Mouse (Mus musculus) common myeloid progenitor, adult 5-6 weeks (primary cell): ENCODE measurements around the gene Zfp663. TPM values are rescaled to one million over a fixed set of nuclear protein-coding genes. Genes with fewer than 3 reads are reported as not detected.
A peak's percentile ranks its signal among the peaks of the same experiment; 100 is the strongest.

Source experiments
- ATAC-seq: replicated peaks from 2 replicates; pipeline ENCODE4 v1.8.0; 2016; ENCODE audit warnings: low read depth, mild to moderate bottlenecking, moderate TSS enrichment, inconsistent platforms; ENCODE audit not compliant: poor library complexity, severe bottlenecking
- total RNA-seq: library from RNA; stranded (forward); fragments of 200-1000, 187-1606 nt; gene quantifications from 2 replicates; pipeline ENCODE4 v1.2.3, GENCODE M21; 2017

Zfp663 gene
- total RNA-seq, 1 experiment from 2014 or later, result not detected

DNA sequence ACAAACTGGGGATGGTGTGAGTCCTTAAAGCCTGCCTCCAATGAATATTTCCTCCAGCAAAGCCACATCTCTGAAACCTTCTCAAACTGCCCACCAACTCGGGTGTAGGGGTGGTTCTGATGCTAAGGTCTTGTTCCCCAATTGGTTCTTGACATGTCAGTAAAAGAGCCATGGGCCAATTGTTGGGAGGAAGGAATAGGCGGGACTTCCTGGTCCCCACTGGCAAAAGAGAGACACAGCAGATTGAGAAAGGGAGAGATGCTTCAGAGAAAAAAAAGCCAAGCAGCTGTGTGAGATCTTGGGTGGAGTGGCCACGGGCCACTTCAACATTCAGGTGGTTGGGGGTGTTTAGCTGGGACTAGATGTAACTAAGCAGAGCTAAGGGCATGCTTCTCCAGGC lies 2.5 kb upstream of the Zfp663 start:
- no peak for ATAC-seq

DNA sequence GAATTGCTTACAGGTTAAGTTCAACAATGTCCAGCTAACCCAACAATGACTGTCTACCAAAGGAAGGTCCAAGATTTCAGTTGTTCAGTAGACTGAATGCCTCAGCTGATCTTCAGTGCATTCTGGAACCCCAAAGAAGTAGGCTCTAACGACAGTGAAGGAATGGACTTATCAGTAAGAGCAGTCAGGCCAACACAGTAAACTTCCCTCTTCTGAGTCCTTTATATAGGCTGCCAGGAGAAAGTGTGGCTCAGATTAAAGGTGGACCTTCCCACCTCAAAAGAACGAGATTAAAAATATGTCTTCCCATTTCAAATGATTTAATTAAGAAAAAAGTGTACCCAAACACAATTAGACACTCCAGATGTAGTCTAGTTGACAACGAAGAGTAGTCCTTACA lies 1.8 kb upstream of the Zfp663 start:
- no peak for ATAC-seq

DNA sequence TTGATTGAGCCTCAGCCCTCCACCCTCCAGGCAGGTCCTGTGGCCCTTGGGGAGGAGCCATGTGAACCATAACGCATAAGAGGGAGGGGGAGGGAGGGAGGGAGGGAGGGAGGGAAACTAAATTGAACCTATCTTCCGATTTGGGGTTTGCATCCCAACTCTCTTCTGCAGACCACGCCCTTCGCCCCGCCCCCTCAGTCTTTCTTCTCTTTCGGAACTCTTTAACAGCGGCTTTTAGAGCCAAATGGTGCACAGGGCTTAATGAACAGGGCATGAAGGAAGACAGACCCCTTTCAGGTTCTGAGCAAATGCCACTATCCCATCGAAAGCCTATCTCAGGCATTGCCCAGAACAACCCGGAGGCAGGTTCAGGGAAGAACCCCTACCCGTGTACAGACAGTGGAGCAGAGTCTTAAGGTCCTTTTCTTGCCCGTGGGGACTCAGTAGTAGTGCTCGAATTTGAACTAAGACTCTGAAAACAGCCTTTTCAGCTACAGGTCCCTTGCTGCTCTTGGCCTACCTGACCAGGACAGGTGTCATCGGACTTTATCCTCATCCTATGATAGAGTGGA lies 575 bp downstream of the Zfp663 start:
- no peak for ATAC-seq

DNA sequence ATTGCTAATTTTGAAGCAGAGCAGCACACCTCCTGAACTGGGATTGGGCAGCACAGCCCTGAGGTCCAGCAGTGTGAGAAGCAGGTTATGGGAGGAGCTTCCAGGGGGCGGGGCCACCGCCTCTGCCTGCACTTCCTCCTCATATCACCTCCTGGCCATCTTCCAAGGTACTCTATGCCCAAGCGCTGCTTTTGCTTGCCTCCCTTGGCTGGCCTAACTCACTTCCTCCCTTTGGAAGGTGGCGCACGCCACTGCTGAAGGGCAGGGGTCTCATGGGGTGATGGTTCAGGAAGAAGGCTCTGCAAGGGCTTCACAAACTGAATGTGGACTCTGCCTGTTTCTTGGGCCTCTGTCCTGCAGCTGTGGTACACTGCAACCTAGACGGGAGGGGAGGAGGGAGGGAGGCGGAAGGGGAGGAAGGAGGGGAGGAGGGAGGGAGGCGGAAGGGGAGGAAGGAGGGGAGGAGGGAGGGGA lies 1.4 kb downstream of the Zfp663 start:
- peak; percentile 68 for ATAC-seq

DNA sequence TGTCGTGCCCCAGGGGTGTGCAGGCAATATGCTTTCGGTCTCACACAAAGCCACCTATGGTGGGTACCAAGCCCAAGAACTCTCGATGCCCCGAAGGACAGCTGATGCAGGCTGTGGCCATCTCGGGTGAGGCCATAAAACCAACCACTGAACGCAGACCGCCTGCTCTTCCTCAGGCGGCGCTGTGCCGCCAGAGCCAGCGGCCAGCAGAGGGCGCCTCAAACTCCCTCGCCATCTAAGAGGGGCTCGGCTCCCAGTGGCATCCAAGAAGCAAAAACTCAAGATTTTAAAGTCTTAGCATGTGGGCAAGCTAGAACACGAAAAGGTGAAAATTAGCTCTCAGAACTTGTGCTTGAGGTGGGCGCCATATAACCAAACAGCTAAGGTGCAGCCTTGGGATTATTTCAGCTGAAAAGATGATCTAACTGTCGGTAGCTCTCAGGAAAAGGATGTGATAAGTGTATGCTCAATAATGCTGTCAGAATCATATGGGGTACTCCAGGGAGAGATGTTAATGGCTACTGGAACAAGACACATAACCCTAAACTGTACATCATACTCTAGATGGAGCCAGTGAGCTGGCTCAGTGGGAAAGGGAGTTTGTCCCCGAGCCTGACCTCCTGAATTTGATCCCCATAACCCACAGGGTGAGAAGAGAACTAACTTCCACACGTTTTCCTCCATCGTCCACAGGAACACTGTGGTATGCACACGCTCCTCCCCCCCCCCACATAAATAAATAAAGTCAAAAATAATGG lies 4.0 kb downstream of the Zfp663 start:
- ATAC-seq, result peak; percentile 45

DNA sequence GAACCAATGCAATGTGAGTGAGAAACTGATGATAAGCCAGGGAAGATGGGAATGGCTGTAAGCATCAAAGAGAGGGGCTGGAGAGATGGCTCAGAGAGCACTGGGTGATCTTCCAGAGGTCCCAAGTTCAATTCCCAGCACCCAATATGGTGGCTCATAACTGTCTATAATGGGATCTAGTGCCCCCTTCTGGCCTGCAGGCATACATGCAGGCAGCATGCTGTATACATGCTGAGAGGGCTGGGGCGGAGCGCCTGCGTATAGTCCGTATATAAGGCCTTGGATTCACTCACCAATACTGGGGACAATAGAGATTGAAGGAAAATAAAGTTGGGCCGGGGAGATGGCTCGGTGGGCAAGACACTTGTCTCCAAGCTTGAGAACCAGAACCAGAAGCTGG lies 5.2 kb downstream of the Zfp663 start:
- no peak for ATAC-seq

DNA sequence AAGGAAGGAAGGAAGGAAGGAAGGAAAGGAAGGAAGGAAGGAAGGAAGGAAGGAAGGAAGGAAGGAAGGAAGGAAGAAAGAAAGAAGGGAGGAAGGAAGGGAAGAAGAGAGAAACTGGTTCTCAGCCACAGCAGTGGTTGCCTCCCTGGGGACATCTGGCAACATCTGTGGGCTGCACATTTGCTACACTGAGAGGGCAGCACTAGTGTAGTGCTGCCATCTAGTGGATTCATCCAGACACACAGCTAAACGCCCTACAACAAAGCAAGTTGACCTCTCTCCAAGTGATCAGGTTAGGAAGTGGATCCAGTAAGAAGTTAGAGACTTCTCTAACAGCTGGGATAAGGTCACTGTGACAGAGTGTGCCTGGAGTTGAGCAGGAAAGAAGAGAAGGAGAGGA lies 7.7 kb downstream of the Zfp663 start:
- peak; percentile 88 for ATAC-seq

DNA sequence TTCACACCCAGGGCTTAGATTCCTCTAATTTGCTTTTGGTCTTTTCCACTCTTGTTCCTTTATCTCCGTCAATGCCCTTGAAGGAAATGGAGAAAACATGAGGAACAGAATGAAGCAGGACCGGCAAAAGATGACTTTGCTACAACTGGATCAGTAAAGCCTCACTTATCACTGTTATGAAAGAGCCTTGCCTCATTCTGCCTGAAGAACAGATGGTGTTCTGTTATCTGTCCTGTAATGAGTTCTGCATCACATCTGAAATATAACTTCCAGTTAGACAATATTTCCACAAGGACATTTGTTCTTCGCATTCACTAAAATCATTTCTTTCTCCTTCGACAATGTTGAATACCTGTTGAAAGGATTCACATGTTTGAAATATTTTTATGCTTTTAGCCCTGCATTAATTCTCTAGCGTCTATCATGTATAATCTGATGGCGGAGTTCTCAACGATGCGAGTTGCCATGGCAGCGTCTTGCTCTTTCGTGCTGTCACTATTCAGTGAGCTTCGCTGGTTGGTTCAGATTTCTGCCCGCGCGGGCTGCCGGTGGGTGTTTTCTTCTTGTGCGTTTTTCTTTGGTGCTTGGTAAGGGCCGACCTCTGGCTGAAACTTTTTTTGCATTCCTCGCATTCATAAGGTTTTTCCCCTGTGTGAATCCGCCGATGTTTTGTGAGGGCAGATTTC lies 16.6 kb downstream of the Zfp663 start:
- ATAC-seq, result no peak

DNA sequence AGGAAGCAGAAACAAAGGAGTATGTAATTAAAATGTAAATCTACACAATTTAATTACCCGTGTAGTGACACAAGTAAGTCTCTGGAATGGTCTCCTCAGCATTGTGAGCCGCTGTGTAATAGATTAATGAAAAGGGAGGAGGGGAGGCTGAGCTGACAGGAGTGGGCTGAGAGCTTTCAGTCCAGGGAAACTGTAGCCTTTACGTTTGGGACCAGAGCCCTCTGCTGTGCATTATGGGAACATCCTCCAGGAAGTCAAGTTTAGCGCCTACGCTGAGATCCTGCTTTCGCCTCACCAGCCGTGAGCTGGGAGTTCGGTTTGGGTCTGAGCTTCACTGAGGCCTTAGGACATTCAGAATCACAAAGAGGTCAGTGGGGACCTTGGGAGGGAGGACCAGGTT lies 19.1 kb downstream of the Zfp663 start:
- peak; percentile 56; the same call in 1 of the 2 replicates for ATAC-seq

DNA sequence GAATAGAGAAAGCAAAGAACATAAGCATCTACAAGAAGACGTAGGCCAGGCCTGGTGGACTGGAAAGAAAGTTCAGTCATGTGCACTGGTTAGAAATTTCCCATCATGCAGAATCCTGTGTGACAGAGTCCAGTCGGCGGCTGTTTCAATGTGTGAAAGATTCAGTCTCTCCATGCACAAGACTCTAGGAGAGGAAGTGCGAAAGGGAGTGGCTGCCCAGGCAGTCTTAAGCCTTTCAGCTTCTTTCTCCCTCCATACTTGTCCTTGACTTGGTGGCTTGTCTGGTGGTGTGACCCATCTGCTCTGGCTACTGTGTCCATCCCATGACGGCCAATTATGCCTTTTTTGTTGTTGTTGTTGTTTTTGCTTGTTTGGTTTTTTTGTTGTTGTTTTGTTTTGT lies 22.3 kb downstream of the Zfp663 start:
- ATAC-seq, result no peak

DNA sequence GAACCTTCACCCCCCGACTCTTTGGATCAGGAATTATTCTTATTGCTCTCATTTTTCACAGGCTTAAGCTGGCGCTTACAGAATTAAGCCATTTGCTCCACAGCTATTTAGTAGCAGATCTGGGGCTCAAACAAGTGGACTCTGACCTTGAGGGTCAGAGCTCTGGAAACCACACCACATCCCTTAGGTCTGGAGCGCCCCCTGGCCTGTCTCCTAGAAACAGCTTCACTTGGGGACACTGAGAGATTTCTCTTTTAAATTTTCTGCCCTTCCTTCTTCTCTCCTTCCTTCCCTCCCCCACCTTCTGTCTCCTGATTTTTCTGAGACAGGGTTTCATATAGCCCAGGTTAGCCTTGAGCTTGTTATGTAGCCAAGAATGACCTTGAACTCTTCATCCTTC lies 31.3 kb downstream of the Zfp663 start:
- ATAC-seq, result no peak

DNA sequence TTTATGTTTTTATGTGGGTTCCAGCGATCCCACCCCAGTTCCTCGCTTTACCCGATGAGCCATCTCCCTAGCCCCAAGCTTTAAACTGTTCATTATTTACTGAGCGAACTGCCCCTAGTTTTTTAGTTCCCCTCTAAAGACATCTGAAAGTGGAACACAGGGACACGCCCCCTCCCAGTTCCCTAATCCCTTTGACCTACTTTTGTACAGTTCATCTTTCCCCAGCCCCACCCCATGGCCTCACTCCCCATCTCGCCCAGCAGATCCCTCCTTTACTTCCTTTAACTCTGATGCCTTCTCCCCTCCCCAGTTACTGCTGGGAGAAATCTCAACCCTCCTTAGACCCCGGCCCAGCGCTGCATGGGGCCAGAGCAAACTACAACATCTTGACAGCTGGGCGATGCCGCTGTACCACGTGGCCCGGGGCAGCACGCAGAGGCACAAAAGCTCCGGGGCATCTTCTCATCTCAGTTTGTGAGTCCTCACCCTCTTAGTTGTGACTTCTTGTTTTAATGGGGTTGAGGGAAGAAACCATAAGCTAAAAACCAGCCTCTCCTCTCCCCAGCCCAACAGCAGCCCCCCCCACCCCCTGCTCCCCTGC lies 35.8 kb downstream of the Zfp663 start:
- ATAC-seq, result peak; percentile 40

DNA sequence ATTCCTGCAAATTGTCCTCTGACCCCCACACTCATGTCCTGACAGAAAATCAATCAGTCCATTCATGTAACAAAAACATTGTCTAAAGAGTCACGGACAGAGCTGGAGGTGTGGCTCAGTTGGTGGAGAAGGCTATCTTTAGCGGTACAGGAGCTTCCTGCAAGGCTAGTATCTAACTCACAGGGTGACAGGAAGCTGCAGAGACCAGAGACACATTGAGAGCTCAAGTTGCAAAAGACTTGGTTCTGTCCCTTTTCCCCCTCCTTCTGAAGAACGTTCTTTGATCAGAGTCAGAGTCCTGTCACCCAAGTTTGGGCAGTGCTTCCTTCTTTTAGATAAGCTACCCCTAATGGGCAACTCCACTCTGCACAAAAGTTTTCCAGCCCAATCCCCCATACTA lies 38.8 kb downstream of the Zfp663 start:
- ATAC-seq, result peak; percentile 56

DNA sequence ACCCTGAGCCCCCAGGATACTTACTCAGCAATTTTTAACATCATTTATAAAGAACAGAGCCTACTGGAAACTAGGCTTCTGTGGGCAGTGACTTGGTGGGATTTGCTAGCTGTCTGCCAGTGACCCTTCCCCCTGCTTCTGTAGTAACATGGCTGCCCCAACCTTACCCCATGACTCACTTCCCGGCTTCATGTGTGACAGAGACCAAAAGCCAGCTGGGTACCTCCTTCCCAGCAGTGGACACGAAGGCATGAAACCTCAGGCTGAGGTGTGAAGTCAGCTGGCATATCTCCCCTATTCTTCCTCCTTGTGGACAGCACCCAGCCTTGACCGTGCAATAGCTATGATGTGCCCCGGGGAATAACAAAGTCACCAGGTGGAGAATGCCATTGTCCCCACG lies 39.8 kb downstream of the Zfp663 start:
- ATAC-seq, result no peak

DNA sequence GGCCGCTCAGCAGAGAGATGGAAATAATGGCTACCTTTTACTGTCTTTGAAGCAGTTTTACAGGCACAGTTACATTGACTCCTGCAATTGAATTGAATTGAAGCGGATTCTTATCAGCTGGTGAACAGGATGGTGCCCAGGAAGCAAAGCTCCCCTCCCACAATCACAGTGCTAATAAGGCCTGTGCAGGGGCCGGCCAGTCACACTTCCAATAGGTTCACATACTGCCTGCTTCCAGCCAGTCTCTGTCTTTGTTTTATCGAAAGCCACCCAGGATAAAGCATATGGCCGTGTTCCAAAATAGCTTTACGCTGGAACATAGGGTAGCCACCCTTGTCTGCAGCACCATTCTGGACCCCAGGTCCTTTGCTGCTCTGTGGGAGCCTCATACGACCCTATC lies 41.1 kb downstream of the Zfp663 start:
- ATAC-seq, result no peak

DNA sequence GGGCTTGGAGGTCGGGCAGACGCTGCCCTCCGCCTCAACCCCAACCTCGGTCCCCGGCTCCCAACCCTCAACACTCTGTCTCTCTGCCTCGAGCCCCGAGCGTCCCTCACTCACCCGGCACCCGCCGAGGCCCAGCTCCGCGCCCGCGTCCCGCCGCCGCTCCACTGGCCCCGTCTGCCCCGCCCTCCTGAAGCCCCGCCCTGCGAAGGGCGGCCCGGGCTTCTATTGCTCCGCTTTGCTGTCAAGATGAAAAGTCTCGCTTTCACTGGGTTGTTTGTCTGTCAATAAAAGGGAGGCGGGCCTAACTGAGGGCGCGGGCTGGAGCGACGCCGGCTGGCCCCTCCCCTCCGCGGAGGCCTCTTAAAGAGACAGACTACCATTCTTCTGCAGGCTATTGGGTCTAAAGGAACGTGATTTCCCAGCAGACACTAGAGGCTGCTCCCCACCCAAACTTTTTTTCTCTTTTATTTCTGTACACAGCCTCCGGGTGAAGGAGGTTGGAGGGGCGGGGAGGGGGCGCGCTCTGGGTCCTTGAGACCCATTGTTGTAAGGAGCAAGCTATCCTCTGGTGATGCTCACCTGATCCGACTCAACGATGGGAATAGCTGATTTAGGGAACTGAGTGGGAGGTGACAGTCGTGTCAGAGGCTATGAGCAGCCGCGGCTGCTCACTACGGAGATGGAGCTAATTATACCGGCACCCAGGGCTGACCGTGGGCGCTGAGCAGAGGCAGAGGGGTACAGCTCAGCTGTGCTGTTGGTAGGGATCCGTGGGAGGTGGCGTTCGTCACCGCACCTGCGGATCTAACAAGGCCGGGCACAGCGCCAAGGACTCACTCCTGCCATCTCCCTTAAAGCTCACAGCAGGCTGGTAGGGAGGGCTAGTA lies 42.0 kb downstream of the Zfp663 start, which contains the start of gene Elmo2:
Gene Elmo2, minus strand, starts transcription at position 176 of the 887 bp plus-strand sequence.
- peak; percentile 85 for ATAC-seq

DNA sequence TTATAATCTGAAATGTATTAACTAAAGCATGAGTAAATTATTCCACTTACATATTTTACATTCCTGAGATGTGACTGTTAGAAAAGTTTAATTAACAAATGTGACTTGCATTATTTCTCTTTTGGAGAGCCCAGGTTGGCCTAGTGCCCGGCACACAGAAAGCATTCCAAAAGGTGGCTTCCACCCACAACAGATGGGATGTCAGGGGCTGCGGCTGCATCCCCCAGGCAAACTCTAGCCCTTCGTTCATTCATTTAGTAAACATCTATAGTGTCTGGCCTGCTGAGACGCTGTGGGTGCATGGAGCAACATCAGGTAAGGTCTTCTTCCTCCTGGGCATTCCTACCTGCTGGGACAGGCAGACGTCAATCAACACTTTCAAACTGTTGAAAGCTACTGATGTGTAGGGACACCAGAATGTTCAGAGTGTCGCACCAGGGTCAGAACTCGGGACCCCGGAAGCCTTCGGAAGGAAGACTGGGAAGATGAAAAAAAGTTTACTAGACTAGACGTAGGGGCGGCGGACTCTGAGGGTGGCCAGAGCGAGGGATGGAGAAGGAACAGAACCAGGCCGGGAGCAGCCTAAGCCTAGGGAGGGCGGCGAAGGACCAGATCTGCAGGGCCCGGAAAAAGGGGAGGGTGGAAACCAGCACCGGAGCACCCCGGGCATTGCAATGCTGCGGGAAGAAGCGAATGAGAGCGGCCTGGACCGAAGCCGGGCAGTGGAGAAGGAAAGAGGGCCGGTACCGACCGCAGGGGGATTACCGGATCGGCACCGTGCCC lies 42.8 kb downstream of the Zfp663 start:
- no peak for ATAC-seq

DNA sequence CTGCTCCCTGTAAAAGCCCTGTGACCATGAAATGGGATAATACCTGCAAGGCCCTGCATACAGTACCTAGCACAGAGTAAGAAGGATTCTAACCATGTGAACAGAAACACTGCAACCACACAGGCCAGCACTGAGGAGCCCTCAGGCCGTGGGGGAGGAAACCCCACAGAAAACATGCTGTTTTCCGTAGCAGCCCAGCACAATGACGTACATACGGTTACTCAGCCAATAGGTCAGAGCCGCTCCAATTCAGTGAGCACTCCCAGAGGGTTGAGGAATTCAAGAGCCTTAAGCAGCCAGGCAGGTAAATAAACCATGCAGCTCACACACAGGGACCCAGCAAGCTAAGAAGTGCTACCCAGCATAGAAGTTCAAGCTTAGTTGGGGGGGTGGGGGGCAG lies 44.6 kb downstream of the Zfp663 start:
- ATAC-seq, result no peak

DNA sequence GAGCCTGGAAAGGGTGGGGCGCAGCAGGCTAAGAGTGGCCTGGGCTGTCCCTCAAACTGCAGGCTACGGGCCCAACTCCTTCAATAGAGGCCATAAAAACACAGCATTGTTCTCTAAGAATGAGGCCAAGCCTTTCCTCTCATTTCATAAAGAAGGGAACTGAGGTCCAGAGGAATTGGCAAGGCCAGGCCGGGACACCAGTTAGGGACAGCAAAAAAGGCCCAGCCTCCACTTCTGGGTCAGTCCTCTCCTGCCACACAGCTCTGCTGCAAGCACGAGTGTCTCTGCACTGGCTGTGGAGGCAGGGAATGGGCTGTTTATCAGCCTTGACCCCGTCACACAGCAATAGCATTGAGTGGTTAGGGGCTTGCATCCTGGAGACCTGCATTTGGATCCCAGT lies 45.0 kb downstream of the Zfp663 start:
- ATAC-seq, result no peak
